Mouse (Mus musculus): ENCODE data around the gene Cep135.

- TF ChIP-seq CTCF (IDR thresholded peaks at IDR 0.05) = peak; percentile 99
- no peak for TF ChIP-seq EP300 (IDR thresholded peaks at IDR 0.05)
These were observed 23.2 kb upstream of the Cep135 start for GRCm38 (mm10) chr5:76565321-76565720.

All from lung, postnatal 0 days (tissue).